Mouse (Mus musculus) neural tube, embryonic 13.5 days (tissue): ENCODE data around the gene Mapk6. TPM values are rescaled to one million over a fixed set of nuclear protein-coding genes. Genes with fewer than 3 reads are reported as not detected.
A peak's percentile ranks its signal among the peaks of the same experiment; 100 is the strongest.

Experiments
- ATAC-seq: fragments of 200-750 bp; cut with Nextera tagmentation; 2 replicates; pipeline ENCODE4 v1.8.0; 2017; ENCODE audit warnings: low read depth, mild to moderate bottlenecking, moderate TSS enrichment, moderate library complexity
- H3K27ac ChIP-seq: fragments of 300-500 bp; sonication (generic); replicated peaks from 2 replicates; pipeline ENCODE4 v1.5.1; 2015; ENCODE audit warnings: moderate library complexity, mild to moderate bottlenecking, inconsistent platforms
- H3K27me3 ChIP-seq: fragments of 300-500 bp; sonication (generic); 2 replicates; pipeline ENCODE4 v1.6.1; 2015; ENCODE audit warnings: mild to moderate bottlenecking, inconsistent platforms
- H3K36me3 ChIP-seq: fragments of 300-500 bp; sonication (generic); 2 replicates; pipeline ENCODE4 v1.6.1; 2015; ENCODE audit warnings: mild to moderate bottlenecking, inconsistent platforms
- H3K4me1 ChIP-seq: fragments of 300-500 bp; sonication (generic); replicated peaks from 2 replicates; pipeline ENCODE4 v1.6.1; 2015; ENCODE audit warnings: inconsistent platforms
- H3K4me2 ChIP-seq: fragments of 300-500 bp; sonication (generic); 2 replicates; pipeline ENCODE4 v1.6.1; 2015; ENCODE audit warnings: inconsistent platforms, mild to moderate bottlenecking, moderate library complexity
- H3K4me3 ChIP-seq: fragments of 300-500 bp; sonication (generic); 2 replicates; pipeline ENCODE4 v1.5.1; 2015; ENCODE audit warnings: mild to moderate bottlenecking, inconsistent platforms
- H3K9ac ChIP-seq: fragments of 300-500 bp; sonication (generic); 2 replicates; pipeline ENCODE4 v1.6.1; 2015; ENCODE audit warnings: moderate library complexity, mild to moderate bottlenecking, inconsistent platforms
- H3K9me3 ChIP-seq: fragments of 300-500 bp; sonication (generic); 2 replicates; pipeline ENCODE4 v1.6.1; 2016; ENCODE audit warnings: inconsistent platforms
- WGBS: fragments of 180-500 bp; shearing (Covaris S2); methylation state at CpG from one replicate; pipeline ENCODE4 v1.1.7; 2015; 5-methylcytosine and 5-hydroxymethylcytosine counted together
- polyA plus RNA-seq: library from polyadenylated mRNA; unstranded; fragments of >200 nt; fragmentation: Nextera tagmentation; extraction: Ambion mirVana; gene quantifications from 2 replicates; pipeline ENCODE4 v1.2.1, GENCODE M21; 2015

The Mapk6 gene
- polyA plus RNA-seq, 1 experiment from 2014 or later, result 170 TPM

DNA sequence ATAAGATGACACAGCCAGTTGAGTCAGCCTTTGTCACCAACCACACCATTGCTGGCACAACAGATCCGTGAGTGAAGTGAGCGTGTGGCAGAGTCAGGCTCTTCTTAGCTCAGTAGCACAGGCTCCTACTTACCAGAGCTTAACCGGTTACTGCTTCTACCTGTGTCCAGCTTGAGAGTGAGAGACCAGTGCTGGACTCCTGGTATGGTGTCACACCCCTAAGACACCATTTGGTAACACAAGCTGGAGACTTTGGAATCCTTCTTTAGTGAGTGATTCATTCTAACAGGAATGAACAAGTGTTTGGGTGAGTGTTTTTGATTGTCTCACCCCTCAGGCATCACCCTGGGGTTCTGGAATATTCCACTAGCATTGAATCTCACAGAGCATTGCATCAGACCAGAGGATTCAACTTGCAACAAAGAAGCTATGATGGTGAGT, 12.5 kb upstream of the Mapk6 start:
- WGBS, result 99% methylated on average over 3 of the region's 3 CpGs

DNA sequence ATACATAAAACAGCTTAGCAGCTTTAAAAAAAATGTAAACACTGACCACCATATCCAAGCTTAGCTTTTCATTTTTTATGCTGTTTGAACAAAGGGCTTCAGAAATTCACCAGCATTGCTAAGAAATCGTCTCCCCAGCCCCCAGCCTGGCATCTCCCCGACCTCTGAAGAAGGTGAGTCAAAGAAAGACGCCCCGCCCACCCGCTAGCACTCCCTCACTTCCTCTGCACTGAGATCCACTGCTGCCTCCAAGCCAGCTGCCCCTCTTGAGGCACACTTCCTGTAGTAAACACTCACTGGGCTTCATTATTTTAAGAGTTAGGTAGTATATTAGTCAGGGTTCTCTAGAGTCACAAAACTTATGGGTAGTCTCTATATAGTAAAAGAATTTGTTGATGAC, 4.4 kb upstream of the Mapk6 start:
- no peaks in the 10 kb centered on the region for H3K36me3 ChIP-seq
- ATAC-seq, result no peak
- no peak overlapping the region for H3K27ac ChIP-seq
- H3K4me3 ChIP-seq, result no peak overlapping the region
- H3K4me1 ChIP-seq, result peaks cover 7% of the 10 kb centered on the region
- no peaks in the 10 kb centered on the region for H3K27me3 ChIP-seq
- no peak overlapping the region for H3K9ac ChIP-seq
- WGBS, result 49% methylated on average over 5 of the region's 5 CpGs
- H3K4me2 ChIP-seq, result no peak overlapping the region
- no peaks in the 10 kb centered on the region for H3K9me3 ChIP-seq

More for the DNA sequence above, 12.5 kb upstream of the Mapk6 start:
- no peak for ATAC-seq
- no peak overlapping the region for H3K9ac ChIP-seq
- H3K4me3 ChIP-seq, result no peak overlapping the region
- H3K4me2 ChIP-seq, result no peak overlapping the region
- no peak overlapping the region for H3K27ac ChIP-seq
- no peaks in the 10 kb centered on the region for H3K27me3 ChIP-seq
- H3K9me3 ChIP-seq, result no peaks in the 10 kb centered on the region
- peaks cover 7% of the 10 kb centered on the region; the same call in 1 of the 2 replicates for H3K4me1 ChIP-seq
- no peaks in the 10 kb centered on the region for H3K36me3 ChIP-seq

DNA sequence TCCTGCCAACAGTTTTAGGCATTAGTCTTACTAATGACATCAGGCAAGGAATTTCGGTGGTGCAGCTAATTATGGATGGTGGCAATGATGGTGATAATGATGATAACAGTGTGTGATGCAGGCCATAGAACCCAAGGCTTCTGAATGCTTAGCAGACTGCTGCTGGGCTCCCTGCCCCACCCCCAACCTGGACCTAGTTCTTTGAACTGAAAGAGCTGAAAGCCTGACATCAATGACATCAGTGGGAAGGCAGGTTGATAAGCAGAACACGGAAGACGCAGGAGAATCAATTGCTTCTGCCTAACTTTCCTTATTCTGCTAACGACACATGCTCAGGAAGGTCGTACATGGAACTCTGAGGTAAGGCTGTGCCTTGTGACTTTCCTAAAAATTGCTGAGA, 3.4 kb upstream of the Mapk6 start:
- Histone ChIP-seq H3K36me3 (no peaks in the 10 kb centered on the region), H3K27me3 (no peaks in the 10 kb centered on the region), H3K27ac (no peak overlapping the region), H3K4me2 (no peak overlapping the region), H3K9me3 (no peaks in the 10 kb centered on the region), H3K4me1 (peaks cover 12% of the 10 kb centered on the region), H3K4me3 (no peak overlapping the region), H3K9ac (no peak overlapping the region)
- no peak for ATAC-seq
- 67% methylated on average over 5 of the region's 5 CpGs for WGBS

DNA sequence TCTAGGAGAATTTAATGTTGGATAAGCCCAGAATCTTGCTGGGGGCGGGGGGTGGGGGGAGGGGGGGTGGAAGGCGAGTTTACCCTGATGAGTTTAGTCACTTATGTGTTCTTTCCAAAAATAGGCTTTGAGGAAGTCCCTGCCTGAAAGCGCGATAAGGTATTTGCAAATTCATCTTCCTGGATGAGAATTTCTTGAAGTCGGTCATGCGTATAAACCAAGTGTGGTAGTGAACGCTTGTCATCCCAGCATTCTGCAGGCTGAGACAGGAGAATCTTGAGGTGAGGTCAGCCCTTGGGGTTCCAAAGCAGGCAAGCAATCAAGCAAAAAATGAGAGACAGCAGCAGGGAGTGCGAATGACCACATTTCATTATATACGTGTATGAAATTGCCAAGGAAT, 1.8 kb upstream of the Mapk6 start:
- no peak overlapping the region for H3K4me3 ChIP-seq
- no peak overlapping the region for H3K27ac ChIP-seq
- 82% methylated on average over 9 of the region's 9 CpGs for WGBS
- no peak overlapping the region for H3K4me2 ChIP-seq
- no peaks in the 10 kb centered on the region for H3K9me3 ChIP-seq
- H3K27me3 ChIP-seq, result no peaks in the 10 kb centered on the region
- no peaks in the 10 kb centered on the region for H3K36me3 ChIP-seq
- H3K9ac ChIP-seq, result no peak overlapping the region
- peaks cover 27% of the 10 kb centered on the region for H3K4me1 ChIP-seq
- ATAC-seq, result no peak

DNA sequence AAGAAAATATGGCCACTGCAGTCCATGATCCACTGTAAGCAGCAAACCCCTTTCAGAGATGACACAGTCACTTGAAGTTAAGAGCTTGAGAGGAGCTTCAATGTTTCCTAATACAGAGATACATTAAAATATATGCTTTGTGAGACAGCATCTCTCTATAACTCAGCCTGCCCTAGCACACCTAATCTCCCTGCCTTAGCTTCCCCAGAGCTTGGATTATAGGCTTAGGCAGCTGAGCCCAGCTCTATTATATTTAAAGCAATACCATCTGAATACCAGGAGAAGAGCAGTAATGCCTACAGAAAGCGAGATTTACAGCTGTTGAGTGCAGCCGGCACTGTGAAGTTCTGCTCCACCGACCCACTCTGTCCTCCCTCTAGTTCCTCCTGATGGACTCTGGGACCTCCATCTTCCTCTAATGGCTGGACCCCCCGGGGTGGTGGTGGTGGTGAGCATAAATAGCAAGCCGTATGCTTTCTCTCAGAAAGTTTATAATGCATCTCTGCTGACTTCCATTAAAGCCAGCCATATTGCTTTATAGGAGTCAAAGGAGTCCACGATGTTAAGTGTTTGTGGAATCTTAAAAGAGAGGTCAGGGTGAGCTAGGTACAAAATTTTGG, 1.2 kb upstream of the Mapk6 start:
- H3K36me3 ChIP-seq, result no peaks in the 10 kb centered on the region
- peak overlapping the region; percentile 94; the same call in 1 of the 2 replicates for H3K9ac ChIP-seq
- ATAC-seq, result no peak
- peak overlapping the region; percentile 79 for H3K4me2 ChIP-seq
- 64% methylated on average over 6 of the region's 6 CpGs for WGBS
- H3K4me1 ChIP-seq, result peaks cover 33% of the 10 kb centered on the region
- no peaks in the 10 kb centered on the region for H3K9me3 ChIP-seq
- H3K4me3 ChIP-seq, result peak overlapping the region; percentile 95; the same call in 1 of the 2 replicates
- H3K27me3 ChIP-seq, result no peaks in the 10 kb centered on the region
- no peak overlapping the region for H3K27ac ChIP-seq

DNA sequence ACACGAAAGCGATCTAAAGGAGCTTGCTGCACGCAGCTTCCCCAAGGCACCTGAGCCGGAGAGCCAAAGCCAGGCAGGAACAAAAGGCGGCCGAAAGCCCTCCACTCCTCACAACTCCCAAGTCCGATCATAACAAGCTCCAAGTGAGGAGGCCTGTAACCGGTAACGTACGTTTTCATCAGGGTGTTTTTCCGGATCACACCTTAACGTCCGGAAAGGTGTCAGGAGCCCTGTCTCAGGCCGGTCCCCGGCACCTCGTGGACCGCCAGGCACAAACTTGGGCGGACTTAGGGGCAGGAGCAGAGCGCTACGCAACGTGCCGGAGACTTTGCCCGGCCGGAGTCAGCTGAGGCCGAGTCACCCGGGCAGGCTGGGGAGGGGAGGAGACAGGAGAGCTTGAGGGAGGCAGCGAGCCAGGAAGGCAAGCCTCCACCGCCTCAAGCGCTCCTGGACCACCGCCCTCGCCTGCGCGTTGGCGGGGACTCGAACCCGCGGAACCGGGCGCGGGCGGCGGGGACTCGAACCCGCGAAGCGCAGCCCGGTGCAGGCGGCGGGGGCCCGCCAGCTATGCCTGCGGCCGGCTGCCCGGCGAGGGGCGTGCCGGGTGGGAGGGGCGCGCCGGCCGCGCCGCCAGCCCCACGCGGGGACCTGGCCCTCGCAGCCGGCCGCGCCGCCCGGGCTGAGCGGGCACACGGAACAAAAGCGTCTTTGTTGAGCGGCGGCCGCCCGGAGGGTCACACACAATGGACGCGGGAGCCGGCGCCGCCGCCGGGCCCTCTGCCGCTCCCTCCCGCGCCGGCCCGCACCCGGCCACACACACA, 564 bp downstream of the Mapk6 start:
- Histone ChIP-seq H3K4me3 (peak overlapping the region; percentile 95), H3K4me2 (peak overlapping the region; percentile 79), H3K9me3 (no peaks in the 10 kb centered on the region), H3K27me3 (no peaks in the 10 kb centered on the region), H3K4me1 (peaks cover 50% of the 10 kb centered on the region), H3K27ac (peak overlapping the region; percentile 99), H3K36me3 (no peaks in the 10 kb centered on the region), H3K9ac (peak overlapping the region; percentile 94)
- under 1% methylated on average over 80 of the region's 90 CpGs for WGBS
- peak; percentile 85 for ATAC-seq

DNA sequence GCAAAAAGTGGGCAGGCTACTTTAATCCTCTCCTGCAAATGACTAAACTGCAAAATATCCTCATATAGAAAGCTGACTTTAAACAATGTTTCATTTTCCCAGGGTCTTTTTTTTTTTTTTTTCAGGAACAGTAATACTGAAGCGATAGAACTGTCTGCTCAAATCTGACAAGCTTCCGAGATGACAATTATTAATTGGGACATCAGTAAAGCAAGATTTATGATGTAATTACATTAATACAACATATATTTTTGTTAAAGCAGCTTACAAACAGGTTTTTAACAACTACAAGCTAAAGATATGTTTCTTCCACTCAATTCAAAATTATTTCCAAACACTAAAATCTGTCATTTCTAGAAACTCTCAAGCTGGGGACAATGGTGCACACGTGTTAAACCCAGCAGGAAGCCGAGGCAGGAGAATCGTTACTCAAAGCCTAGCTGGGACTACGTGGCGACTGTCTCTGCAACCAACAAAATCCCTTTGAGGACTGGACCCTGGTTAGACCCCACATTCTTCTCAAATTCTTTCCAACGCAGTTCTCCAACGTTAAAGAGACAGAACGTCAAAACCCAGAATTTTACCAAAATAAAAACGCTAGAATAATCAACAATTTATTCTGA, 1.5 kb downstream of the Mapk6 start:
- Histone ChIP-seq H3K4me2 (peak overlapping the region; percentile 79), H3K27ac (peak overlapping the region; percentile 99; the same call in 1 of the 2 replicates), H3K27me3 (no peaks in the 10 kb centered on the region), H3K4me3 (peak overlapping the region; percentile 95), H3K9me3 (no peaks in the 10 kb centered on the region), H3K4me1 (peaks cover 58% of the 10 kb centered on the region), H3K9ac (peak overlapping the region; percentile 94), H3K36me3 (no peaks in the 10 kb centered on the region)
- 1% methylated on average over 11 of the region's 11 CpGs for WGBS
- ATAC-seq, result no peak

DNA sequence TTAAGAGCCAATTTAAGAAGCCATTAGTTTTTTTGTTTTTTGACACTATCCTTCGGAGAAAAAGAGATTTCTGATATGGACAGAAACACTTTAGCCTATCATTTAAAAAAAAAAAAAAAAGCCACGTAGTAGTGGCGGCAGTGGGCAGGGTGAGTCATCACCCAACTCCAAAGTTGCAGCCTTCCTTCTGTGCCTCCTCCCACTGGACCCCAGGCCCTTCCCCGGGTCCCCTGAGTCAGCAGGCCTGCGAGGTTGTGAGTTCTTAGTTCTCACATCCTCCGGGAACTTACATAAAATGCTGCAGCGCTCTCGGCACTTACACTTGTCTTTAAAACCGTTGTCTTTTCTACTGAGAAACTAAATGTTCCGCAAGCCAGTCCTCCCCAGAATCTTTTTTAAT, 2.0 kb downstream of the Mapk6 start:
- WGBS, result 12% methylated on average over 10 of the region's 10 CpGs
- no peak for ATAC-seq
- Histone ChIP-seq H3K4me3 (peak overlapping the region; percentile 95), H3K9me3 (no peaks in the 10 kb centered on the region), H3K4me2 (peak overlapping the region; percentile 79), H3K27me3 (no peaks in the 10 kb centered on the region), H3K27ac (no peak overlapping the region), H3K9ac (peak overlapping the region; percentile 94), H3K36me3 (no peaks in the 10 kb centered on the region), H3K4me1 (peaks cover 63% of the 10 kb centered on the region)

DNA sequence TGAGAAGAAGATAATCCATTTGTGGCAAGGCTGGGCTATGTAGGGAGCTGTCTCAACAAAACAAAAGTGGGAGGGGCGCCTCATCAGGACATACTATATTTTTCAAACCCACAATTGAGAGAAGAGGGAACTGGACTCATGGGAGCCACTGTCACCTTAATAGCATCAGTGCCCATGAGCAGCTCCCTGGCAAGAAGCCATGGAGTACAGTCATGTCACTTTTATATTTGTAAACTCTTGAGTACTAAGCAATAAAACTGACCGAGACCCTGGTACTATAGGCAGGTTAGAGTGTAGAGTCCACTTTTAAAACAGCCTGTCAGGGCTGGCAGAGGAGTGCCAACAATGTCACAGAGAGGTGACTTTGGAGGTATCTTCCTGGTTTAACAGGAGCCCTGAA, 3.7 kb downstream of the Mapk6 start:
- no peak overlapping the region for H3K9ac ChIP-seq
- H3K36me3 ChIP-seq, result no peaks in the 10 kb centered on the region
- no peaks in the 10 kb centered on the region for H3K9me3 ChIP-seq
- 84% methylated on average over 2 of the region's 2 CpGs for WGBS
- H3K4me1 ChIP-seq, result peaks cover 80% of the 10 kb centered on the region
- no peak overlapping the region for H3K4me3 ChIP-seq
- H3K4me2 ChIP-seq, result no peak overlapping the region
- H3K27me3 ChIP-seq, result no peaks in the 10 kb centered on the region
- H3K27ac ChIP-seq, result no peak overlapping the region
- ATAC-seq, result no peak

DNA sequence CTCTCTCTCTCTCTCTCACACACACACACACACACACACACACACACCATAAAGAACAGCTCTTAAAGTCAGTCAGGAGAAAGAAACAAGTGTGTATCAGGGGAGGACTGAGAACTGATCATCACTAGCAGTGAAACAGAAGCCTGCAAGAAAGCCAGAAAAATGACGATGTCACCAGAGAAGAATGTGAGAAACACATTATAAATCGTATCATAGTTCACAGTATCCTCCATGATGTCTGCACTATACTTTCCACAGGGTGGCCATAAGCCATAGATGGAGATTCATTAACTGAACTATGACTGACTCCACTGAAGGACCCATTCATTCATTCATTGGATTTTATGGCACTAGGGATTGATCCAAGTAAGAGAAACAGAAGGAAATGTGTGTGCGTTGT, 6.3 kb downstream of the Mapk6 start:
- 68% methylated on average over 3 of the region's 3 CpGs for WGBS
- Histone ChIP-seq H3K9me3 (no peaks in the 10 kb centered on the region), H3K4me1 (peaks cover 79% of the 10 kb centered on the region), H3K4me3 (no peak overlapping the region), H3K27ac (no peak overlapping the region), H3K4me2 (no peak overlapping the region), H3K27me3 (no peaks in the 10 kb centered on the region), H3K36me3 (0 out of 2 replicates have a peak, but pooled peaks cover 1% of the 10 kb centered on the region), H3K9ac (no peak overlapping the region)
- ATAC-seq, result no peak

DNA sequence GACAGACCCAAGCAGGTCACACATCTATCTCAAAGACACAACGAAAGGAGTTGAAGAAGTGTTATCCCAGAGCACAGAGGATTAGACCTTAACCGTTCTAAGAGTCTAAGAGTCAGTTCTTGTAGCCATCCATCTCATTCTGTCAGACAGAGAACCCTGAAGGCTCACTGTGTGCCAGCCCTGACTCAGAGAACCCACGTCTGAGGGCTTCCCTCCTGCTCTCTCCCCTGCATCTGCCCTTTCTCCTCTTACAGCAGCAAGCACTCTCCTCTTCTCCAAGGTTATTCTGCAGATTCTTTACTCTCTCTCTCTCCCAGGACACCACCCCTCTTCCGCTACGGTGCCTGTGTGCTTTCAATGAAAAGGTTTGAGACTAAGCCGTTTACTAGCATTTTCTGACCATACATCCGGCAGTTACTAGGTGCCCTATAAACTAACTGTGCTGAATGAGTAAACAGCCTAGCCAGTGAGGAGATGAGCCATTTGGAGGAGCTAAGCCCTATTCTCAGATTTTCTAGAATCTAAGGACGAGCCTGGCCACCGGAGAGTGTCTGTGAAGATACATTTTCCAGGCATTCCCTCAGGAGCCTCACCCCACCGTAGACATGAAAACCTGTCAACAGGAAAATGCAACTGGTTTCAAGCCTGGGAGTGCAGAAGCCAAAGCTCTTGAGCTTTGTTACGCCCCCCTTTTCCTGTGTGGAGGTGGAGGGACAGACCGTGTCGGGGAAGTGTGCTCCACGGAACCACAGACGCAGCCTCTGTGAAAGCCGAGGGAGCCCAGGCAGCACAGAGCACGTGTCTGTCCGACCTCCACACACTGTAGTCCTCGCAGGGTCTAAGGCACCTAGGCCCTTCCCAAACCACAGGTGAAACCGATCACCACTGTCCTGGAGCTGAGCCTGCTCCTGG, 8.0 kb downstream of the Mapk6 start:
- ATAC-seq, result no peak; the same call in 1 of the 2 replicates
- 0 out of 2 replicates have a peak overlapping the region, but pooled peaks have one; percentile 13 for H3K27ac ChIP-seq
- H3K27me3 ChIP-seq, result no peaks in the 10 kb centered on the region
- H3K9me3 ChIP-seq, result no peaks in the 10 kb centered on the region
- no peak overlapping the region for H3K4me3 ChIP-seq
- H3K4me2 ChIP-seq, result no peak overlapping the region
- WGBS, result 75% methylated on average over 20 of the region's 20 CpGs
- H3K36me3 ChIP-seq, result peaks cover 18% of the 10 kb centered on the region
- H3K9ac ChIP-seq, result peak overlapping the region; percentile 38; the same call in 1 of the 2 replicates
- H3K4me1 ChIP-seq, result peaks cover 63% of the 10 kb centered on the region
